Mouse (Mus musculus): Measurements from ENCODE around the gene Kmt2b. TPM values are rescaled to one million over a fixed set of nuclear protein-coding genes. Genes with fewer than 3 reads are reported as not detected.

The Kmt2b gene
- polyA plus RNA-seq, 1 experiment from 2014 or later: 3.8 TPM

DNA sequence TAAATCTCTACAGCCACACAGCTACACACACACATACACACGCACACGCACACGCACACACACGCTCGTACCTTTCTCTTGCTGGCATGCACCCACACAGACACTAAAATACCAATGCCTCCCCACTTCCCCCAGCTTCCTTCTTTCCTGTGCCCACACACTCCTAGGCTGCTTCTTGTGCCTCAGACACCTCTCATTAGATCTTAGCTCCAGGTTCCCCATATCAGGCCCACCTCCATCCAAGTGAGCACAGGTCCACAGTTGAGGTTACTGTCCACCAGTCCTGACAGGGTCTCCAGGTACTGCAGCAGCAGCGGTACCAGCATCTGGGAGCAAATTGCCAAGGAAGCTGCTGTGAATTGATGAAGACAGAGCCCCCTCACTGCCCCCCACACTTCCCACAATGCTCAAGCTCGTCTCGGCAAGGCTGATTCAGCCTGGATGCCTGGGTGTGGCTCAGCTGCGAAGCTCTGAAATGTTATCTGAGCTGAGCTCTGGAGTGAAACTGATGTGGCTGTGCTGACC is 57.2 kb downstream of the Kmt2b start:
- Histone ChIP-seq H3K4me3 (replicated peaks) (no peak overlapping the region), H3K36me3 (peaks cover 60% of the 10 kb centered on the region), H3K9me3 (replicated peaks) (no peaks in the 10 kb centered on the region), H3K9ac (no peak overlapping the region), H3K4me1 (replicated peaks) (peaks cover 50% of the 10 kb centered on the region), H3K27ac (no peak overlapping the region), H3K27me3 (no peaks in the 10 kb centered on the region), H3K4me2 (no peak overlapping the region)
- 68% methylated on average over 9 of the region's 9 CpGs for WGBS (ENCODE audit: insufficient replicate concordance)
- DNase-seq (no peak), ATAC-seq (ENCODE audit: low read depth) (no peak)

DNA sequence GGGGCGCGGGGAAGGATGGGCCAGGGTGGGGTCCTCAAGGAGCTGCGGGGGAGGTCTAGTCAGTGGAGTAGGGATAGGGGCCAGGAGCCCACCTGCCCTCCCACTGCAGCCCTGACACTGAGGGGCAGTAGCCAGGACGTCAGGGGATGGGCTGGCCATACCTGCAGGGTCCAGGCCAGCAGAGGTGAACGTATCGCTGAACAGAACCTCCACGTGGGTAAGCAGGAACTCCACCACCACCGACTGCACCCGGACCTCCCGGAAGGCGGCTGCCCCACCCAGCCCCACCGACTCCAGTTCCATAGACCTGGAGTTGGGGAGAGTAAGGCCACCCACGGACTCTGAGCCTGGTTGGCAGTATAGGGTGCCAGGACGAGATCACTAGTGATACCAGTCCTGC is 61.5 kb downstream of the Kmt2b start:
- Histone ChIP-seq H3K4me2 (no peak overlapping the region), H3K27ac (no peak overlapping the region), H3K9me3 (replicated peaks) (no peaks in the 10 kb centered on the region), H3K36me3 (peaks cover 74% of the 10 kb centered on the region), H3K4me1 (replicated peaks) (peaks cover 15% of the 10 kb centered on the region), H3K27me3 (no peaks in the 10 kb centered on the region), H3K9ac (no peak overlapping the region), H3K4me3 (replicated peaks) (no peak overlapping the region)
- no peak for ATAC-seq (ENCODE audit: low read depth)
- DNase-seq: no peak
- whole genome bisulfite sequencing (ENCODE audit: insufficient replicate concordance): 82% methylated on average over 14 of the region's 14 CpGs

DNA sequence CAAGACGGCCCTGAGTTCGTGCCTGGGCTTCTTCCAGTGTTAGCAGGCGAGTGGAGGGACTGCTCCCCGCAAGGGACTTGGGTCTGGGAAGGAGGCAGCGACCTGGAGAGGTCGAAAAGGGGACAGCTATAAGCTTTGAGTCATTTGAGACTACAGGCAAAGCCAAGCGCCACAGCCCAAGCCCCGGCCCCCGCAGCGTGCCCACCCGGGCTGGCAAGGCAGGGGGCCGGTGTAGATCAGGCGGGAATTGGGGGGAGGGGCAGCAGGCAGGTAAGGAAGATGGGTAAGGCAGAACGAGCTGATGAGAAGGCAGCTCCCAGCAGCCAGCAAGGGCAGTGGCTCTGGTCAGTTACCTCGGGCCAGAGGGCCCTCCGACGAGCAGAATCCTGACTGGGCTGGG is 62.1 kb downstream of the Kmt2b start:
- Histone ChIP-seq H3K27me3 (no peaks in the 10 kb centered on the region), H3K9ac (no peak overlapping the region), H3K4me2 (no peak overlapping the region), H3K4me1 (replicated peaks) (peaks cover 9% of the 10 kb centered on the region; the same call in 1 of the 2 replicates), H3K4me3 (replicated peaks) (no peak overlapping the region), H3K27ac (no peak overlapping the region), H3K36me3 (peaks cover 68% of the 10 kb centered on the region), H3K9me3 (replicated peaks) (no peaks in the 10 kb centered on the region)
- WGBS (ENCODE audit: insufficient replicate concordance): 59% methylated on average over 17 of the region's 17 CpGs
- no peak for ATAC-seq (ENCODE audit: low read depth)
- DNase-seq: no peak

DNA sequence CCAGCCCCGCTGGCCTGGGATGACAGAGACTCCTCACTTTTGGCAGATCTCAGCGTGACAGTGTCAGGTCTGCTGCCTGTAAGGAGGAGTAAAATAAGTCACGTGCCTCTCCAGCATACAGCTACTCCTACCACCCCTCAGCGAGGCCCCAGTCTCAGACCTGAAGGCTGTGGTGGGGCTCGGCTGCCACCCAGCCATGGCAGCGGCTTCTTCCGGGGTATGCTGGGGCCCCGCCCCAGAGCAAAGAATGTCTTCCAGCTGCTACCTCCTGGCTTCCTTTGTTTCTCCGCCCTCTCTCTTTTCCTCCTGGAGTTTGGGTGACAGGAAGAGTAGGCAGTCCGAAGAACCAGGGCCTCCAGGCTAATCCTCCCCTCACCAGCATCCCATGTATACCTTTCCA is 62.6 kb downstream of the Kmt2b start:
- no peak overlapping the region for H3K27ac ChIP-seq

DNA sequence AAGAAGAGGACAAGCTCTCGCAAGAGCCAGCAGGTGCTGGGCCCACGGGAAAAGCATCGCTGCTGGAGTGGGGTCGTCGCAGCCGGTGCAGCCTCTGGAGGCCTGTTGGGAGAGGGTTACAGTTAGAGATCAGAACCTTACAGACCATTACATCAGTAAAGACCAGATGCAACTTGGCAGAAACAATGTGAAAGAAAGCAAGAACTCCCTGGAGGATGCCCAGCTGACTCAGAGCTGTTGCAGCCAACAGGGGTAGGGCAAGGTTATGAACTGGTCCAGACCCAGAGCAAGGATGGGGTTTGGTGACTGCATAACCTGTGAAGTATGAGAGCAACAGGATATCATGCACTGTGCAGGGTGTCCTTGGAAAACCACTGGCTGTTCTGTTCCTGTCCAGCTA is 64.0 kb downstream of the Kmt2b start:
- no peak overlapping the region for H3K4me3 ChIP-seq (replicated peaks)
- H3K27me3 ChIP-seq: no peaks in the 10 kb centered on the region
- H3K4me2 ChIP-seq: no peak overlapping the region
- H3K27ac ChIP-seq: no peak overlapping the region
- DNase-seq (no peak), ATAC-seq (ENCODE audit: low read depth) (no peak)
- H3K9ac ChIP-seq: no peak overlapping the region
- H3K9me3 ChIP-seq (replicated peaks): no peaks in the 10 kb centered on the region
- 0 out of 2 replicates have a peak, but pooled peaks cover 6% of the 10 kb centered on the region for H3K4me1 ChIP-seq (replicated peaks)
- 76% methylated on average over 6 of the region's 6 CpGs for WGBS (ENCODE audit: insufficient replicate concordance)
- H3K36me3 ChIP-seq: peaks cover 51% of the 10 kb centered on the region

More for the DNA sequence above, 62.6 kb downstream of the Kmt2b start:
- Histone ChIP-seq H3K4me3 (replicated peaks) (no peak overlapping the region), H3K4me1 (replicated peaks) (0 out of 2 replicates have a peak, but pooled peaks cover 6% of the 10 kb centered on the region), H3K4me2 (no peak overlapping the region), H3K27me3 (no peaks in the 10 kb centered on the region), H3K9ac (no peak overlapping the region), H3K9me3 (replicated peaks) (no peaks in the 10 kb centered on the region), H3K36me3 (peaks cover 63% of the 10 kb centered on the region)
- no peak for ATAC-seq (ENCODE audit: low read depth)
- no peak for DNase-seq
- WGBS (ENCODE audit: insufficient replicate concordance): 46% methylated on average over 10 of the region's 10 CpGs

DNA sequence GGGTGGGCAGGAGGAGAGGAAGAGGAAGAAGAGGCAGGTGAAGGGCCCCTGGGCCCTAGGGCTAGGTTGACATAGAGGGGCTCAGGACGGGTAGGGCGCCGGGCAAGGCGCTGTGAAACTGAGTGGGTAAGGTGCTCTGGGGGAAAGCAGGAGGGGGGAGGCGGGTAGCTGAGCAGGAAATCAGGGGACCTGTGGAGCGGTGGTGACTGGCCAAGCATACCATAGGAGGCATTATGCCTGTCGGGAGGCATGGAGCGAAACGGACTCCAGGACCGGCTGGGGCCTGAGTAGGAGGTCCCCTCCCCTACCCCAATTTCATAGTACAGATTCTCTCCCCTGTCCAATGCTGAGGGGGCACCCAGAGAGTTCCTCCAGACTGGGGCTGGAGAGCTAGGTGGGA is 65.7 kb downstream of the Kmt2b start:
- Histone ChIP-seq H3K4me3 (replicated peaks) (no peak overlapping the region), H3K27me3 (no peaks in the 10 kb centered on the region), H3K36me3 (peaks cover 34% of the 10 kb centered on the region), H3K27ac (no peak overlapping the region), H3K9ac (no peak overlapping the region), H3K4me2 (no peak overlapping the region), H3K9me3 (replicated peaks) (no peaks in the 10 kb centered on the region), H3K4me1 (replicated peaks) (0 out of 2 replicates have a peak, but pooled peaks cover 6% of the 10 kb centered on the region)
- ATAC-seq (ENCODE audit: low read depth) (no peak), DNase-seq (no peak)
- 76% methylated on average over 10 of the region's 10 CpGs for WGBS (ENCODE audit: insufficient replicate concordance)

DNA sequence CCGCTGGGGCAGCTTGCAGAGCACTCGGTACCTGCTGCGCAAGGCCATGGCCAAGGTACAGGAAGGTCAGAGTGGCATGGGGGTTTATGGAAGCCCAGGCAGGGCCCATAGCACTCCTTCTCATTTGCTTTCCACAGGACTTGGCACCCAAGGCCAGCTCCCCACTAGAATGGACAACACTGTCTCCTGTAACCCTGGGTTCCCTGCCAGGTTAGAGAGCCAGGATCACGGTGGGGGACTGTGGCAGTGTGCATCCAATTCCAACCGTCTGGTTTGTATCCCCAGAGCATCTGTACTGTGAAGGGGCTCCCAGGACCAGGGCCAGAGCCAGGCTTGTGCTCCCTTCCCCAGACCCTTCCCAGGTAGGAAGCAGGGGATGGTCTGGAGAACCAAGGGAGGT is 67.7 kb downstream of the Kmt2b start:
- H3K27me3 ChIP-seq: no peaks in the 10 kb centered on the region
- no peak overlapping the region for H3K27ac ChIP-seq
- no peak for ATAC-seq (ENCODE audit: low read depth)
- no peak overlapping the region for H3K4me3 ChIP-seq (replicated peaks)
- WGBS (ENCODE audit: insufficient replicate concordance): 80% methylated on average over 5 of the region's 5 CpGs
- H3K4me1 ChIP-seq (replicated peaks): no peaks in the 10 kb centered on the region
- no peaks in the 10 kb centered on the region for H3K9me3 ChIP-seq (replicated peaks)
- H3K36me3 ChIP-seq: peaks cover 15% of the 10 kb centered on the region
- no peak for DNase-seq
- H3K9ac ChIP-seq: no peak overlapping the region
- no peak overlapping the region for H3K4me2 ChIP-seq

DNA sequence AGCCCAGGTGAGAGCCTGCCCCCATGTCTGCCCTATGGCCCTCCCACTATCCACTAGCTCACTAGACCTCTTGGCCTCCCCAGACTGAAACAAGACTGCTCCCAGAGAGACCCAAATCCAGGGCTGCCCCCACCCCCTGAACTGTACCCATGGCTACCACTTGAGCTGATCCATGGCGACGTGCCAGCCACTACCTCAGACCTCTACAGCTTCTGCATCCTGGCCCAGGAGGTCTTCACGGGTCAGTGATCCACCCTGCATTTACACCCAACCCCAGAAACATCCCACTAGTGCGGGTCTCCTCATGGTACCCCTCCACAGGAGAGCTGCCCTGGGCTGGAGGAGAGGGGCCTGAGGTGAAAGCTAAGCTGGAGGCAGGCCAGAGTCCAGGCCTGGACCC is 68.1 kb downstream of the Kmt2b start:
- WGBS (ENCODE audit: insufficient replicate concordance): 66% methylated on average over 4 of the region's 4 CpGs
- peak; percentile 25; the same call in 1 of the 2 replicates for ATAC-seq (ENCODE audit: low read depth)
- no peak overlapping the region for H3K9ac ChIP-seq

More for the DNA sequence above, 68.1 kb downstream of the Kmt2b start:
- H3K4me3 ChIP-seq (replicated peaks): no peak overlapping the region
- peaks cover 13% of the 10 kb centered on the region for H3K36me3 ChIP-seq
- DNase-seq: no peak
- H3K27me3 ChIP-seq: no peaks in the 10 kb centered on the region
- H3K4me2 ChIP-seq: no peak overlapping the region
- H3K4me1 ChIP-seq (replicated peaks): no peaks in the 10 kb centered on the region
- no peaks in the 10 kb centered on the region for H3K9me3 ChIP-seq (replicated peaks)
- H3K27ac ChIP-seq: no peak overlapping the region

Small RNA genes lying within 50 kb of the gene (microRNA-seq; reads per million reads assigned to microRNA genes)
- gene Gm38670 (5.3 reads per million, percentile 13 among the genes with 10 or more reads in this experiment), gene Mir3569 (not detected)

Other genes with a start within 250 kb of the Kmt2b start
- 1.4 and 1.5 TPM in 2 replicates for gene Lrfn3, start 226.0 kb downstream of the Kmt2b start, polyA plus RNA-seq (2015; fragmentation: Nextera tagmentation; extraction: Ambion mirVana)
- 65.8 and 80.0 TPM in 2 replicates for gene Tyrobp, start 175.0 kb downstream of the Kmt2b start, polyA plus RNA-seq (2015; fragmentation: Nextera tagmentation; extraction: Ambion mirVana)
- 2.7 and 4.0 TPM in 2 replicates for gene Hcst, start 168.9 kb downstream of the Kmt2b start, polyA plus RNA-seq (2015; fragmentation: Nextera tagmentation; extraction: Ambion mirVana)
- gene Nfkbid, start 167.0 kb downstream of the Kmt2b start, polyA plus RNA-seq (2015; fragmentation: Nextera tagmentation; extraction: Ambion mirVana): 1.2 TPM in 2 replicates
- gene Aplp1, start 143.2 kb downstream of the Kmt2b start, polyA plus RNA-seq (2015; fragmentation: Nextera tagmentation; extraction: Ambion mirVana): 4.6 and 4.7 TPM in 2 replicates
- gene Kirrel2, start 131.0 kb downstream of the Kmt2b start, polyA plus RNA-seq (2015; fragmentation: Nextera tagmentation; extraction: Ambion mirVana): 0.16 and 0.20 TPM in 2 replicates
- gene Nphs1, start 130.4 kb downstream of the Kmt2b start, polyA plus RNA-seq (2015; fragmentation: Nextera tagmentation; extraction: Ambion mirVana): 0.13 and 0.17 TPM in 2 replicates
- 28.1 and 28.6 TPM in 2 replicates for gene Prodh2, start 95.1 kb downstream of the Kmt2b start, polyA plus RNA-seq (2015; fragmentation: Nextera tagmentation; extraction: Ambion mirVana)
- gene Arhgap33, start 53.7 kb downstream of the Kmt2b start, polyA plus RNA-seq (2015; fragmentation: Nextera tagmentation; extraction: Ambion mirVana): 2.0 and 2.3 TPM in 2 replicates
- 4.4 and 4.6 TPM in 2 replicates for gene Hspb6, start 36.5 kb downstream of the Kmt2b start, polyA plus RNA-seq (2015; fragmentation: Nextera tagmentation; extraction: Ambion mirVana)
- 1.8 and 2.3 TPM in 2 replicates for gene Proser3, start 36.4 kb downstream of the Kmt2b start, polyA plus RNA-seq (2015; fragmentation: Nextera tagmentation; extraction: Ambion mirVana)
- 25.3 and 31.9 TPM in 2 replicates for gene Lin37, start 28.9 kb downstream of the Kmt2b start, polyA plus RNA-seq (2015; fragmentation: Nextera tagmentation; extraction: Ambion mirVana)
- gene U2af1l4, start 25.4 kb downstream of the Kmt2b start, polyA plus RNA-seq (2015; fragmentation: Nextera tagmentation; extraction: Ambion mirVana): 49.4 TPM in 2 replicates
- gene Gm49396, start 25.4 kb downstream of the Kmt2b start, polyA plus RNA-seq (2015; fragmentation: Nextera tagmentation; extraction: Ambion mirVana): 3.4 and 3.8 TPM in 2 replicates
- 80.1 and 81.3 TPM in 2 replicates for gene Psenen, start 25.1 kb downstream of the Kmt2b start, polyA plus RNA-seq (2015; fragmentation: Nextera tagmentation; extraction: Ambion mirVana)
- gene Igflr1, start 23.3 kb downstream of the Kmt2b start, polyA plus RNA-seq (2015; fragmentation: Nextera tagmentation; extraction: Ambion mirVana): 1.6 and 2.1 TPM in 2 replicates
- 0.09 and 0.20 TPM in 2 replicates for gene Zbtb32, start 10.2 kb upstream of the Kmt2b start, polyA plus RNA-seq (2015; fragmentation: Nextera tagmentation; extraction: Ambion mirVana)
- gene Upk1a, start 24.1 kb upstream of the Kmt2b start, polyA plus RNA-seq (2015; fragmentation: Nextera tagmentation; extraction: Ambion mirVana): 0.09 and 0.50 TPM in 2 replicates
- 690 and 705 TPM in 2 replicates for gene Cox6b1, start 37.4 kb upstream of the Kmt2b start, polyA plus RNA-seq (2015; fragmentation: Nextera tagmentation; extraction: Ambion mirVana)
- gene Etv2, start 47.1 kb upstream of the Kmt2b start, polyA plus RNA-seq (2015; fragmentation: Nextera tagmentation; extraction: Ambion mirVana): 0.09 TPM in 1 of 2 replicates, not detected in the other
- gene Rbm42, start 61.6 kb upstream of the Kmt2b start, polyA plus RNA-seq (2015; fragmentation: Nextera tagmentation; extraction: Ambion mirVana): 58.0 and 59.4 TPM in 2 replicates
- gene Haus5, start 76.3 kb upstream of the Kmt2b start, polyA plus RNA-seq (2015; fragmentation: Nextera tagmentation; extraction: Ambion mirVana): 38.2 and 38.7 TPM in 2 replicates
- gene Pmis2, start 82.9 kb upstream of the Kmt2b start, polyA plus RNA-seq (2015; fragmentation: Nextera tagmentation; extraction: Ambion mirVana): not detected in 2 replicates
- gene 2200002J24Rik, start 110.2 kb upstream of the Kmt2b start, polyA plus RNA-seq (2015; fragmentation: Nextera tagmentation; extraction: Ambion mirVana): 0.34 and 0.37 TPM in 2 replicates
- 1.1 and 1.7 TPM in 2 replicates for gene Atp4a, start 123.5 kb upstream of the Kmt2b start, polyA plus RNA-seq (2015; fragmentation: Nextera tagmentation; extraction: Ambion mirVana)
- 108 and 121 TPM in 2 replicates for gene Tmem147, start 140.8 kb upstream of the Kmt2b start, polyA plus RNA-seq (2015; fragmentation: Nextera tagmentation; extraction: Ambion mirVana)
- not detected in 2 replicates for gene Gapdhs, start 155.0 kb upstream of the Kmt2b start, polyA plus RNA-seq (2015; fragmentation: Nextera tagmentation; extraction: Ambion mirVana)
- 0.08 and 0.22 TPM in 2 replicates for gene Sbsn, start 162.7 kb upstream of the Kmt2b start, polyA plus RNA-seq (2015; fragmentation: Nextera tagmentation; extraction: Ambion mirVana)
- 0.17 TPM in 1 of 2 replicates, not detected in the other for gene Dmkn, start 175.0 kb upstream of the Kmt2b start, polyA plus RNA-seq (2015; fragmentation: Nextera tagmentation; extraction: Ambion mirVana)
- 0.27 TPM in 1 of 2 replicates, not detected in the other for gene Krtdap, start 199.2 kb upstream of the Kmt2b start, polyA plus RNA-seq (2015; fragmentation: Nextera tagmentation; extraction: Ambion mirVana)
- 0.35 and 0.46 TPM in 2 replicates for gene Ffar2, start 235.0 kb upstream of the Kmt2b start, polyA plus RNA-seq (2015; fragmentation: Nextera tagmentation; extraction: Ambion mirVana)